Mouse (Mus musculus) thymus, postnatal 10 days (tissue): ENCODE measurements around the gene Lrrc49.

Experiments
- DNase-seq, 2 experiments: peaks; one replicate each; pipeline ENCODE4 v3.0.0; 2021; ENCODE audit warnings: low spot score in 2 of 2

Gene Lrrc49

GRCm38 (mm10) chr9:60674780-60675179 is 13.2 kb downstream of the Lrrc49 start:
- DNase-seq = no peak

GRCm38 (mm10) chr9:60672568-60672967 is 15.4 kb downstream of the Lrrc49 start:
- no peak for DNase-seq

- no peak for DNase-seq
Observed at GRCm38 (mm10) chr9:60668886-60669285, 19.1 kb downstream of the Lrrc49 start.

- no peak for DNase-seq
Observed at GRCm38 (mm10) chr9:60665535-60665934, 22.4 kb downstream of the Lrrc49 start.

GRCm38 (mm10) chr9:60664866-60665265 is 23.1 kb downstream of the Lrrc49 start:
- no peak for DNase-seq

GRCm38 (mm10) chr9:60664385-60664784 is 23.6 kb downstream of the Lrrc49 start:
- no peak for DNase-seq

- DNase-seq = no peak
Observed at GRCm38 (mm10) chr9:60662936-60663335, 25.0 kb downstream of the Lrrc49 start.

- DNase-seq = no peak
Observed at GRCm38 (mm10) chr9:60653582-60653981, 34.4 kb downstream of the Lrrc49 start.

GRCm38 (mm10) chr9:60653137-60653536 is 34.8 kb downstream of the Lrrc49 start:
- no peak for DNase-seq

GRCm38 (mm10) chr9:60650277-60650676 is 37.7 kb downstream of the Lrrc49 start:
- no peak for DNase-seq

GRCm38 (mm10) chr9:60648981-60649975 is 38.7 kb downstream of the Lrrc49 start:
- DNase-seq = no peak

GRCm38 (mm10) chr9:60633601-60634000 is 54.4 kb downstream of the Lrrc49 start:
- no peak for DNase-seq

GRCm38 (mm10) chr9:60626311-60626791 is 61.6 kb downstream of the Lrrc49 start:
- DNase-seq = no peak

- peak in 1 of 2 experiments; percentile 4 for DNase-seq
Observed at GRCm38 (mm10) chr9:60625895-60626294, 62.1 kb downstream of the Lrrc49 start.

- no peak for DNase-seq
Observed at GRCm38 (mm10) chr9:60616946-60617345, 71.0 kb downstream of the Lrrc49 start.

- DNase-seq = no peak
Observed at GRCm38 (mm10) chr9:60616359-60616758, 71.6 kb downstream of the Lrrc49 start.

GRCm38 (mm10) chr9:60612260-60612659 is 75.7 kb downstream of the Lrrc49 start:
- DNase-seq = no peak

GRCm38 (mm10) chr9:60610194-60610593 is 77.8 kb downstream of the Lrrc49 start:
- DNase-seq = no peak

- no peak for DNase-seq
Observed at GRCm38 (mm10) chr9:60608857-60609256, 79.1 kb downstream of the Lrrc49 start.

- DNase-seq = no peak
Observed at GRCm38 (mm10) chr9:60608086-60608485, 79.9 kb downstream of the Lrrc49 start.

- DNase-seq = no peak
Observed at GRCm38 (mm10) chr9:60604971-60605370, 83.0 kb downstream of the Lrrc49 start.

- no peak for DNase-seq
Observed at GRCm38 (mm10) chr9:60601936-60602335, 86.0 kb downstream of the Lrrc49 start.

GRCm38 (mm10) chr9:60600273-60600672 is 87.7 kb downstream of the Lrrc49 start:
- no peak for DNase-seq
